Mouse (Mus musculus) liver, embryonic 14.5 days (tissue): Measurements from ENCODE around the gene Slc35b1.

Experiments used
- CTCF ChIP-seq: IDR thresholded peaks from 2 replicates; pipeline ENCODE4 v1.5.1; 2016; ENCODE audit warnings: antibody characterized with exemption, low read depth, control low read depth
- EP300 ChIP-seq: IDR thresholded peaks from 2 replicates; pipeline ENCODE4 v1.6.1; 2016; ENCODE audit warnings: antibody characterized with exemption, low read depth

- no peak for TF ChIP-seq CTCF
- no peak for TF ChIP-seq EP300
These were observed 1.0 kb upstream of the Slc35b1 start for GRCm38 (mm10) chr11:95383331-95383986.
